Mouse (Mus musculus) left cerebral cortex, postnatal 25 days (tissue): ENCODE measurements around the gene Strada. TPM values are rescaled to one million over a fixed set of nuclear protein-coding genes. Genes with fewer than 3 reads are reported as not detected.
"Not testable (repeated sequence)": the region's sequence is repeated elsewhere in the genome, so short reads cannot be mapped to it uniquely, and the experiment has no call there.

Experiments used
- DNase-seq, 2 experiments: peaks; one replicate each; pipeline ENCODE4 v3.0.0; 2022; ENCODE audit warnings: low spot score in 2 of 2, mixed read lengths in 1 of 2
- intact Hi-C: fragments of 180-260 bp; cut with DNase I; formaldehyde crosslinking; loops from one replicate; pipeline ENCODE4 v1.15.1; 2025
- total RNA-seq, 2 experiments: library from RNA; stranded (reverse); gene quantifications; 2 replicates each; pipeline ENCODE4 v1.2.3; 2021

Strada gene
- 10 to 100 TPM; 24.8 to 25.5 TPM for total RNA-seq

DNA sequence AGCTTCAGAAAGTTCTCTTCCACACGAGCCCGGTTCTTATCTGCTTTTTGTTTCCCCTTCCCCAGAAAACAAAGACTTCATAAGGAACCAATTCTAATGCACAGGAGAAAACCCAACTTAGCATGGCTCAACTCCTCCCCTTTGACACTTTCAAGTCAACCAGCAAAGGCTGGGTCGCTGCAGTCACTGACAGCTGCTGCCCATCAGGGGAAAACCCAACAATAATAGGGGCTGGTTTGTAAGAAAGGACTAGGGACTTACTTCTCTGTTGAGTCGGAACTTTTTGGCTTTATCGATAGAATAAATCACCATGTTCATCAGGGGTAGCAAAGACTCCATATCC, at the start of gene Strada:
Gene Strada (minus strand): TSS at position 46 of the 343 bp plus-strand sequence.
- no peak for DNase-seq

DNA sequence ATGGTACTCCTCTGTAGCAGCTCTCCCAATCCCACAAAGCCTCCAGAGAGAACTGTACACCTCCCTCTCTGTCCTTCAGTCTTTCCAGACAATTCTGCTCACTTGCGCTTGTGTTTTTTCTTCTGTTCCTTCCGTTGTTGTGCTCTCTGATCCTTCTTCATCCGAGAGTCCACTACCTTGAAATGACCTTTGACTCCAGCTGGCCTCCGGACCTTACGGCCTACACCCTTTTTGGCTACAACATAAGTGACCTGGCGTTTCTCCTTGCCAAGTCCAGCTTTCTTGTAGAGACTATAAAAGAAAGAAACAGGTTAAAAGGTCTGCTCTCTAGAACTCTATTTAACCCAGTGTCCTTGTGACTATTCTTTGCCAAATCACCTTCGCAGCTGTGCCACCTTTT, 47.4 kb upstream of the Strada start:
- intact Hi-C loops = no loop called here
- no peak for DNase-seq

More for the DNA sequence above, at the start of gene Strada:
- intact Hi-C loops = no loop called here

DNA sequence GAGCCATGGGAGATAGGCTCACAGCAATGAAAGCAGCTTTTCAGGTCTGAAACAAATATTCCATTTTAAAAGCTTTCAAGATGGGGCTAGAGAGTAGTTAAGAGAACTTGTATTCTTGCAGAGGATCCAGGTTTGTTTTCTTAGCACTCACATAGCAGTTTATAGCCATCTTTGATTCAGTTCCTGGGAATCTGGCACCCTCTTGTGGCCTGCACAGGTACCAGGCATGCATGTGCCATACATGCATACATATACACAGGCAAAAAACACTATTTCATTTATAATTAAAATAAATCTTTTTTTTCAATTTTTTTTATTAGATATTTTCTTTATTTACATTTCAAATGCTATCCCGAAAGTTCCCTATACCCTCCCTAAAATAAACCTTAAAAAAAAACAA, 44.9 kb upstream of the Strada start:
- intact Hi-C loops = no loop called here
- DNase-seq = no peak

DNA sequence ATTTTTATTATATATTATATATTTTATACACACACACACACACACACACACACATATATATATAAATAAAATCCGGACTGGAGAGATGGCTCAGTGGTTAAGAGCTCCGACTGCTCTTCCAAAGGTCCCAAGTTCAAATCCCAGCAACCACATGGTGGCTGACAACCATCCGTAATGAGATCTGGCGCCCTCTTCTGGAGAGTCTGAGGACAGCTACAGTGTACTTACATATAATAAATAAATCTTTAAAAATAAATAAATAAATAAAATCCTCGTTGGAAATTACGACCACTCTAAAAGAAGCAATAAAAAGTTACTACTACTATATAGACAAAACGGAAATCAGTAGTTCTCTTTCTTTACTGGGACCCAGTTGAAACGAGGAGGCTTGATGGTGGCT, 32.0 kb upstream of the Strada start:
- DNase-seq, intact Hi-C loops: not testable (repeated sequence)

DNA sequence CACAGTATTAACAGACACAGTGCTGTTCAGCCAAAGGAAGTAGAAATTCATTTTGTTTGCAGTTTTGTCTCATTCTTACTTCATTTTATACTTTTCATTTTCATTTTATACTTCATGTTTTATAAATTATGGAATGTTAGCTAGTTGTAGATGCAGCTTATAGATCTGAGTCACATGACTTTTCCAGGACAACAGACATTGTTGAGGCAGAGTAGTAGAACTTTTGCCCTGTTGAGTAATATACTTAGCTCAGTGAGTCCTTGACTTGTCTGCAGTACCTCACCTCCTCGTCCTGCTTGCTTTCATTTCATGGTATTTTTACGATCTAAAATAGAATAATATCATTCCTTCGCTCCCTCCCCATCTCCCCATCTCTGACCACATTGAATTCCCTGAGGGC, 18.6 kb upstream of the Strada start:
- no peak for DNase-seq
- intact Hi-C loops = no loop called here

DNA sequence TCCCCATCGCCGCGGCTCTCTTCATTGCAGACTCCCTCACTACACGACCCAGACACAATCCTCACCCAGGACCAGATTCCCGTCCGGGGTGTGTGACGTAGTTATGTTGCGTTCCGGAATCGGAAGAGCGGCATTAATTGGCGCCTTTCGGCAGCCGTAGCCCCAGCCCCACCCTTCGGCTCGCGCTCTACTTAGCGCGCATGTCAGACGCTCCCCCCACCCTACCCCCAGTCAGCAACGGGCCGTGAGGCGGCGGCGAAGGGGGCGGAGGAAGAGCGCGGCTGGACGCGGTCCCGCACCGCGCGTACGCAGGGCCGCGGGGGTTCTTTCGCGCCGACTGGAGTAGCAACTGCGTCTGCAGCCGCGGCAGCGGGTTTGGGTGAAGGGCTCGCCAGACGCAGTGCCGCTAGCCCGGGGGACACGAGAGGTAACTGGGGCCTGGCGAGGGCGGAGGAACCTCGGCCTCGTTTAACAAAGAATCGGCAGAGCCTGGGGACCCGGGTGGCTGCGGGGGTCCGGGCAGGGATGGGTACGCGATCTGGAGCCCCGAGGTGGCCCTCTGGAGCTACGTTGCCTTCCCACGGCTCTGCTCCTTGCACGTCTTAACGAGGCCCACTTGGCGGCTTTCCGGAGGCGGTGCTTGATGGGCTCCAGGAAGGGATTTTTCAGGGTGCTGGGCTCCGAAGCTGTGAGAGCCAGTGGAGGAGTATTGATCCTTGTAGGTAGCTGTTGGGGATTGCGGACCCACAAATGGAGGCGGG, 14.9 kb upstream of the Strada start, which contains the start of gene Ddx42:
Gene Ddx42 (plus strand): TSS at position 197 of the 761 bp plus-strand sequence.
- DNase-seq = peak; percentile 92 to 96
- intact Hi-C loops = loop anchor here (2.0 to 5.0 kb wide), 3 partner anchors 24 to 56 kb away; partner anchors contain the start of genes Ftsj3, Gm10840, Limd2 and Psmc5

DNA sequence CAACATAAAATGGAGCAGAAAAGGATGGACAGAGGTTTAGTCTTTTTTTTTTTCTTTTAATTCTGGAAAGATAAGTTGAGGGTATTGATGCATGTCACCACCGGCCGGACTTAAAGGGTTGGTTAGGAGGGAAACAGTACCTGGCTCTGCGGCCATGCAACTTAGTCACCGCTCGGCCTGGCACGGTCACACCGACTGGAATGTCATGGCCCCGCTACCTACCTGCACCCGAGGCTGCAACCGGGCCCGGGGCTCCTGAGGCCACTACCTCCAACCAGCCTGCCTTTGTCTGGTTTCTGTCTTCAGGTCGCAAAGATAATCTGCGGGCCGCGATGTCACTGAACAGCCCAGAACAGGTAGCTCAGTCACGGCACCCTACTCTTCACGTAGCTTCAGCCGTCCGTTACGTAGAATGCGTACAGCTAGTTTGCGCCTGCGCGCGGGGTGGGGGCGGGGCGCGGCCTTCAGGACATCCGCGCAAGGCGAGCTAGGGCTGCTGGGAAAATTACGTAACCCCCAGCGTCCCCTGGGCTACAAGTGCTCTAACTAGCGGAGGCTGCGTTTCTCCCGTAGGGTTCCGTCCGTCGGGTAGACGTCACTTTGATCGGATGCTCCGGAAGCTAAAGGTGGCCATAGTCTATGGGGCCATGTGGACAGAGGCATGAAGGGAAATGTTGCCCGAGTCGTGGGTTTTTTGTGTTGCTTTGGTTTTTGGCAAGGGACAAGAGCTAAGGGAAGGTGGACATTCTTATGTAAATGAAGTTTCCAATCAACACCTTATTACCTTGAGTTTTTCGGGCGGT, 14.2 kb upstream of the Strada start, which contains the start of gene Ccdc47:
Gene Ccdc47 (minus strand): TSS at position 418 of the 803 bp plus-strand sequence.
- peak; percentile 96 to 100 for DNase-seq
- intact Hi-C loops = loop anchor here (2.0 to 5.0 kb wide), 3 partner anchors 23 to 55 kb away; partner anchors contain the start of genes Ftsj3, Gm10840, Limd2 and Psmc5

DNA sequence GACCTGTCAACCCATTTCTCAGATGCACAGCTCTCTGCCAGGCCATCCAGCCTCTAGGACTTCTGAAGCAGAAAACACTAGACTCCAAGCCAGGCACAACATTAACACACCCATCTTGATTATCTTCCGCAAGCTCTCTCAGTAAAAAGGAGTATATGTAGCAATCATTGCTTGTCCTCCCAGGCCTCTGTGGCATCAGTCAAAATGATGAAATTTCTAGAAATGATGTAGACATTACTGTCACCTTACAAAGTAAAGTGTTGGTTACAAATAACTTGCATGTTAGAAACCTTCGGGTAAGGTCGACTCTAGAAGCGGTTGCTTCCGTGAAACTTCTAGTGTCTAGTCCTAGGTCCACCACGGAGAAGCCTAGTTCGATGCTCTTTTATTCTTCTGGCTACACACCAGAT, 13.5 kb upstream of the Strada start:
- intact Hi-C loops = loop anchor here (5.0 kb wide), 1 partner anchor 42 kb away; the partner anchor contains the start of genes Ftsj3 and Psmc5

DNA sequence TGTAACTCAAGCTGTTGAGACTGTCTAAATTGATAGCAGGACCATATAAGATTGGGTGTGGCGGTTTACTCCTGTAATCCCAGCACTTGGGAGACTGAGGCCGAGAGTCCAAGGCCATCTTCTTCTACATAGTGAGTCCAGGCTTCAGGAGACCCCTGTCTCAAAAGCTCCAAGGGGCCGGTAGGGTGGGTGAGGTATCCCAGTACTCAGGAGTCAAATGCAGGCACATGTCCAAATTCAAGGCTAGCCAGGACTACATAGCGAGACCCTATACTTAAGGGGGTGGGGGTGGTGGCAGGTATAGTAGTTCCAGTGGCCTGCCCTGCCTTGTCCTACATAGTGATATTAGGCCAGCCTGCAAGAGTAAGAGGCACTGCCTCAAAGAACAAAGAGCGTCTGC, 12.9 kb upstream of the Strada start:
- DNase-seq = no peak
- intact Hi-C loops = loop anchor here (5.0 kb wide), 1 partner anchor 42 kb away; the partner anchor contains the start of genes Ftsj3 and Psmc5

More for the DNA sequence above, 13.5 kb upstream of the Strada start:
- DNase-seq = no peak

DNA sequence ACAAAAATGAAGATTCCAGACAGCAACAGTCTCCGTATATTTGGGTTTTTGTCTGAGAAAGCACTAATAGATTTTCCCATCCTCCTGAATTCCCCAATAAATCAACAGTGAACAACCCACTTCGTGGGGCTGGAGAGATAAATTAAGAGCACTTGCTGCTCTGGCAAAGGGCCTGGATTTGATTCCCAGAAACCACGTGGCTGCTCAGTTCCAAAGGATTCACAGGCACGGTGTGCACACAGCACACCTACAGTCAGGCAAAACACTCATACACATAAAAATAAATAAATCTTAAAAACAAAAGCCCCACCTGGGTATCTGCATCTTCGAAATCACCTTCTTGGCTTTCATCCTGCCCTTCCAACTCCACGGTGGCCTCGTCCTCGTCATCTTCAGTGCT, 10.8 kb upstream of the Strada start:
- no peak for DNase-seq
- intact Hi-C loops = no loop called here

DNA sequence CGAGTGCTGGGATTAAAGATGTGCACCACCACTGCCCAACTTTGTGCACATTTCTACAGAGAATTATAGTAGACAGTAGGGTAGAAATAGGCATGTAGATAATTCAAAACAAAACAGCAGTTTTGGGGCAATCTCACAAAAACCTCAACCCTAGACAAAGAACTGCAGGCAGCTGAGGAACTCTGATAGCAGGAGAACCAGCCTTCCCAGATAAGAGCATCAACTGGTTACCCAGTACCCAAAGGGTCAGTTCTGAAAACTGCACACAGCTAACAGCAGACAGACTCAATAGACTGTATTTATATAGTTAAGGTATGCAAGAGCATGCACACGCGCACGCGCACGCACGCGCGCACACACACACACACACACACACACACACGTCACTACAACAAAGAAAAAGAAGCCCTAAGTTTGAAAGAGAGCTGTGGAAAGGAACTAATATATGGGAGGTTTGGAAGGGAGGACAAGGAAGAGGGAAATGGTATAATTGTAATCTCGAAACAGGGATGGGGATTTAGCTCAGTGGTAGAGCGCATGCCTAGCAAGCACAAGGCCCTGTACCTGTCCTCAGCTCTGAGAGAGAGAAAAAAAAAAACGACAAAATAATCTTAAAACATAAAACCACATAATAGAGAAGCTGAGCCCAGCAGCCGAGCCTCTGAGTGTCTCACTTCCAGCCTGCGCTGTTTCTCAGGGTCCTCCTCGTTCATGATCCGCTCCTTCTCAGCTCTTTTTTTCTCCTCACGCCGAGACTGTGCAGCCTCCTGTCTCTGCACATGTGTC, 438 bp downstream of the Strada start:
- DNase-seq = no peak
- intact Hi-C loops = no loop called here

DNA sequence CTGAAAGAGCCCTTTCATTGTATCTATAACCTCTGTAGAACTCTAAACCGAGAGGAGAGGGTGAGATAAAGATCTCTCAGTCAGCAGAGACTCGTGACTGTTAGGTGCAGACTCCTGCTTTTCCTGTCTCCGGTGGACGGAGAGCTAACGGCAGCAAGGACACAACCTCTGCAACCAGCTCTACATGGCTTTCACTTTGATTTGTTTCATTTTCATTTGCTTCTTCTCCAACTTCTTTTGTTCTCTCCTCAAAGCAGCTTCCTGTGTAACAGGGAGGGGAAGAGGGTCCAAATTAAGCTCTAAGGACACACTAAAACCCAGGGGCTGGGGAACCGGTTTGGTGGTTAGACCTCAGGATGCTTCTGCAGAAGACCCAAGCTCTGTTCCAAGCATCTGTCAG, 1.2 kb downstream of the Strada start:
- no peak for DNase-seq
- intact Hi-C loops = no loop called here

DNA sequence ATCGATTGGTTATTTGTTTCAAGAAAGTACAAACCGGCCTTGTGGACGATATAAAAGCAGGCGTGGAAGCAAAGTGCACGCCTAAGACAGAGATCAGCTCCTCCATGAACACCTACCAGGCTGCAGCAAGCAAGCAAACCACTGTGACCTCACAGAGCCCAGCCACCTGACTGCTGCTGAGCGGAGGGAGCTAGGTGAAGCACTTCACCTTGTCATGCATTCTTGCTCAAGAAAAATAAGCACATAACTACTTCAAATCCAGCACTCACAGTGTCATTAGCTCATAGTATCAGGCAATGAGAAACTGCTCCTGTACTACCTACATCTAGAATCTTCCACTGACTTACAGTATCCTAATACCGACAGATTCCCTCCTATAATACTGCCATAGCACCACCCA, 2.0 kb downstream of the Strada start:
- intact Hi-C loops, DNase-seq: not testable (repeated sequence)

DNA sequence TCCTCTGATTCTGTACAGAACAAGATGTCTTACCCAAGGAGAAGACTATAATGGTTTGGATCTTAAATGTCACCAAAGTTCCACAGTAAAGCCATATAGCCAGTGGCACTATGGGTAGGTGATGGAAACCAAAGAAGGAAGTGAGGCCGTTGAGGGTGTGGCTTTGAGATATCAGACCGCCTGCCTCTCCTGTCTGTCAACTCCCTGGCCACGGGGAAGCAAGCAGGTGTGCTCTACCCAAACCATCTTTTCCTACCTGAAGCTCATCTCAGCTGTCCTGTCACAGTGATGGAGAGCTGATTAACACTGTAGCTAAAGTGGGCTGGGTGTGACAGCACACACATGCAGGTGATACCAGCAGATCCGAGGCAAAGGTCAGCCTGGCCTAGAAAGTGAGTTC, 3.7 kb downstream of the Strada start:
- DNase-seq = no peak
- intact Hi-C loops = no loop called here

DNA sequence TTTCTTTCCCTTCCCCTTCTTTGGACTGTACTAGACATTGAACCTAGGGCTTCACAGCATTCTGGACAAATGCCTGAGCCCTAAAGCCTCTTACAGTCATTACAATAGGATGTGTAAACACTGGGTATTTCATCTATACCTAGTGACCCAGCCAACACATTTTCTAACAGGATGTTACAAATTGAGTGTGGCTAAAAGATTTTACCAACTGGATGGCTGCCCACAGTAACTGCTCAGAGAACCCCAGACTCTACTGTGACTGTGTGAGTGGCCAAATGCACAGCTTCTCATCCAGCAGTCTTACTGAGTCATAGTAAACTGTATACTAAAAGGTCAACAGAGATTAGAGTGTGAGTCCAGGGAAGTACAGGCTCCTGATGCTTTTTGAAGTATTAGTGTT, 6.6 kb downstream of the Strada start:
- intact Hi-C loops = no loop called here
- no peak for DNase-seq

DNA sequence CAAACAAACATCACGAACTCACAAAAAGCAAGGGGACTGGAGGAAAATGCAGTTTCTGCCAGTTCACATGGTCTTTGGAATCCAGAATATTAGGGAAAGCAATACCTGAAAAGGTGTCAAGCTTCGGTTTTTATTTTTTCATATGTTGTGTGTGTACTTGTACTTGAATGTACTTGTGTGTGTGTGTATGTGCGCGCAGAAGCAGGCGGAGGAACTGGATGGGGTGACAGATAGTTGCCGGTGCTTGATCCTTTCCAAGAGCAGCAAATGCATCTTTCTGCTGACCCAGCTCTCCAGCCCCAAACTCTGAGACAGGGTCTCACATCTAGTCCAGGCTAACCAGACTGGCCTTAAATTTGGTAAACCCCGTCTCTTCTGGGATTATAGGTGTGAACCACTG, 7.1 kb downstream of the Strada start:
- intact Hi-C loops = no loop called here
- DNase-seq = no peak

DNA sequence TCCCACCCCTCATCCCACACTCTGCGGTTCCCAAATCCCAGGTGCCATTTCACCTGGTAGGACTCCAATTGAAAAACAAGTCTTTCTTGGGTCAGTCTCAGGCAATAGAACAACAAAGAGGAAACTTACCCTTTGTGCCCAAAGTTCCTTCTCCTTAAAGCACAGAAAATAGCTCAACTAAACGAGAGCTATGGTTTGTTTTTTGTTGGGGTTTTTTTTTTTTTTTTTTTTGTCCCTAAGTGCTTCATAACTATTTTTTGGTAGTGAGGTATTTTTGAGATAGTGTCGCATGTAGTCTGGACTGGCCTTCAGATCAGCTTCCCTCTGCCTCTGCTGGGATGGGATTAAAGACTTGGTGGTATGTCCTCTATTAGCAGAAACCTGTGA, 7.8 kb downstream of the Strada start:
- no peak for DNase-seq
- intact Hi-C loops = no loop called here

DNA sequence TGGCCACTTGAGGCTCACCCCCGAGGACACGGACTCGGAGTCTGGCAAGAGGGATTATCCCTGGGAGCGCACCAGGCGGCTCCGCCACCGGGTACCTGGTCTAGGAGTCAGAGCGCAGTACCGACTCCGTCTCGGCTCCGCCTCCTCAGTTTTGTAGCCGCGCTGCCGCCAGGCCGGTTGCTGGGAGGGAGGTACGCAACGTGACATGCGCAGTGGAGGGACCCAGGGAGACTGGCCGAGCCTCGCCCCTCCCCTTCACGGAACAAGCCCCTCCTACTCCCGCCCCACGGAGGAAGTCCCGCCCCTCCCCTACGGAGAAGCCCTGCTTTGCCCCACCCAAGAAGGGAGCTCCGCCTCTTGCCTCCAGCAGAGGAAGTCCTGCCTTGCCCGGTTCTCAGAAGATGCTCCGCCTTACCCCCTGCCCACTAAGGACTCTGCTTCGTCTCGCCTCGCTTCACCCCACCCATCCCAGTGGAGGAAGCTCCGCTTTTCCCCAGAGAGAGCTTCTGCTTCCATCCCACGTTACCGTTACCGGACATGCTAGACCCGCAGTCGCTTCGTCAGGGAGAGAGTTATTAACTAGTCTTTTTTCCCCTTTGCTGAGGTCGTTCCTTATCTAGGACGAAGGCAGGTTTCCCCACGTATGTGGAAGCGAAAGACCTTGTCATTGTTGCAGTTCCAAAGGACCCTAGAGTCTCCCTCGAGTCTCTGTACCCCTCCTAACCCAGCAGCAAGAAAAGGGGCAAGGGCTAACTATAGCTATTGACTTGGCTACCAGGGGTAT, 8.4 kb downstream of the Strada start:
- intact Hi-C loops = loop anchor here (1.0 to 2.0 kb wide), 2 partner anchors 23 to 35 kb away; partner anchors contain the start of genes Ccdc47 and Ddx42
- DNase-seq = peak; percentile 94 to 98
